Mouse (Mus musculus) myocyte (in vitro differentiated cells): ENCODE data around the gene Mroh2a. TPM values are rescaled to one million over a fixed set of nuclear protein-coding genes. Genes with fewer than 3 reads are reported as not detected.

Experiments used
- H3K27me3 ChIP-seq: one replicate; pipeline ENCODE4 v1.6.1; 2011; ENCODE audit not compliant: control insufficient read depth, insufficient read depth, insufficient read length
- H3K36me3 ChIP-seq: one replicate; pipeline ENCODE4 v1.6.1; 2011; ENCODE audit not compliant: control insufficient read depth, insufficient read depth
- H3K4me2 ChIP-seq: one replicate; pipeline ENCODE4 v1.6.1; 2011; ENCODE audit warnings: low read depth, control low read depth
- H3K4me3 ChIP-seq: one replicate; pipeline ENCODE4 v1.5.1; 2011; ENCODE audit warnings: mild to moderate bottlenecking, control low read depth, moderate library complexity
- H3K79me2 ChIP-seq: one replicate; pipeline ENCODE4 v1.6.1; 2011; ENCODE audit not compliant: control insufficient read depth, insufficient read depth
- H3ac ChIP-seq: one replicate; pipeline ENCODE4 v1.6.1; 2011; ENCODE audit not compliant: control insufficient read depth, insufficient read length
- CEBPB ChIP-seq: IDR thresholded peaks from 2 replicates; pipeline ENCODE4 v1.6.1; 2011; ENCODE audit warnings: mild to moderate bottlenecking, moderate library complexity; ENCODE audit not compliant: poor library complexity, insufficient read depth, severe bottlenecking
- E2F4 ChIP-seq: IDR thresholded peaks from one replicate; pipeline ENCODE4 v1.6.1; 2011; ENCODE audit warnings: mild to moderate bottlenecking, control low read depth, moderate library complexity; ENCODE audit not compliant: insufficient read depth
- MAX ChIP-seq: IDR thresholded peaks from one replicate; pipeline ENCODE4 v1.6.1; 2011; ENCODE audit warnings: low read depth, mild to moderate bottlenecking, control low read depth
- MYOD1 ChIP-seq, 3 experiments: IDR thresholded peaks; one replicate each; pipeline ENCODE4 v1.6.1; 2011; ENCODE audit warnings: control low read depth in 2 of 3, low read depth in 2 of 3, mild to moderate bottlenecking in 2 of 3, moderate library complexity in 1 of 3; ENCODE audit not compliant: insufficient read length in 2 of 3, control insufficient read depth in 1 of 3
- MYOG ChIP-seq, 3 experiments: IDR thresholded peaks; one replicate each; pipeline ENCODE4 v1.6.1; 2011; ENCODE audit warnings: control low read depth in 2 of 3, low read depth in 2 of 3, mild to moderate bottlenecking in 2 of 3; ENCODE audit not compliant: insufficient read length in 2 of 3, control insufficient read depth in 1 of 3, insufficient read depth in 1 of 3
- POLR2A ChIP-seq: IDR thresholded peaks from one replicate; pipeline ENCODE4 v1.6.1; 2011; ENCODE audit warnings: low read depth, mild to moderate bottlenecking, control low read depth, moderate library complexity; ENCODE audit not compliant: insufficient read length
- POLR2AphosphoS2 ChIP-seq: IDR thresholded peaks from one replicate; pipeline ENCODE4 v1.6.1; 2011; ENCODE audit warnings: low read depth, control low read depth; ENCODE audit not compliant: insufficient read length
- REST ChIP-seq: IDR thresholded peaks from one replicate; pipeline ENCODE4 v1.6.1; 2011; ENCODE audit warnings: mild to moderate bottlenecking, control low read depth, moderate library complexity; ENCODE audit not compliant: insufficient read depth, insufficient read length
- SRF ChIP-seq: IDR thresholded peaks from one replicate; pipeline ENCODE4 v1.6.1; 2011; ENCODE audit warnings: low read depth; ENCODE audit not compliant: control insufficient read depth, insufficient read length
- TCF12 ChIP-seq: IDR thresholded peaks from one replicate; pipeline ENCODE4 v1.6.1; 2011; ENCODE audit warnings: mild to moderate bottlenecking, control low read depth; ENCODE audit not compliant: poor library complexity, insufficient read depth, severe bottlenecking
- TCF3 ChIP-seq: IDR thresholded peaks from one replicate; pipeline ENCODE4 v1.6.1; 2011; ENCODE audit warnings: low read depth, control low read depth; ENCODE audit not compliant: insufficient read length
- USF1 ChIP-seq: IDR thresholded peaks from one replicate; pipeline ENCODE4 v1.6.1; 2011; ENCODE audit warnings: low read depth, mild to moderate bottlenecking, control low read depth, moderate library complexity
- polyA plus RNA-seq: library from polyadenylated mRNA; unstranded; fragments of >200 nt; fragmentation: generic; extraction: Trizol; gene quantifications from one replicate; pipeline ENCODE4 v1.2.1, GENCODE M21; 2012; ENCODE audit warnings: missing spikeins

Gene Mroh2a
- polyA plus RNA-seq, 1 experiment, result 1.4 TPM

DNA sequence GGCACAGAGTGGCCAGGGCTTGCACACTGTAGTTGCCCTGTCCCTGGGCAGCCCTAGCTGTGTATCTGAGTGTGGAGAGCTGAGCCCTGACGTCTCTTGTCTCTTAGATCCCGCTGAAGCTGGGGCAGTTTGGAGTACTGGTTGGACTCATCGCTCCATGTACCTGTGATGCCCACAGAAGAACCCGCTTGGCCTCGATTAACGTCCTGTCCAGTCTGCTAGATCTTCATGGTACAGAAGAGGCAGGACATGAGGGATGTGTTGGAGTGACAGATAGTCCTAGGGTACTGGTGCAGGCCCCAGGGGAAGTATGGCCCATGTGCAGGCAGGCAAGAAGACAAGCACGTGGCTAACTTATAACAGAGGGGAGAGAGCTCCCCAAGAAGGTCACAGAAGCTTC, 22.8 kb downstream of the Mroh2a start:
- TF ChIP-seq USF1, result no peak
- H3K4me3 ChIP-seq, result no peak overlapping the region
- peaks cover 8% of the 10 kb centered on the region for H3K27me3 ChIP-seq

DNA sequence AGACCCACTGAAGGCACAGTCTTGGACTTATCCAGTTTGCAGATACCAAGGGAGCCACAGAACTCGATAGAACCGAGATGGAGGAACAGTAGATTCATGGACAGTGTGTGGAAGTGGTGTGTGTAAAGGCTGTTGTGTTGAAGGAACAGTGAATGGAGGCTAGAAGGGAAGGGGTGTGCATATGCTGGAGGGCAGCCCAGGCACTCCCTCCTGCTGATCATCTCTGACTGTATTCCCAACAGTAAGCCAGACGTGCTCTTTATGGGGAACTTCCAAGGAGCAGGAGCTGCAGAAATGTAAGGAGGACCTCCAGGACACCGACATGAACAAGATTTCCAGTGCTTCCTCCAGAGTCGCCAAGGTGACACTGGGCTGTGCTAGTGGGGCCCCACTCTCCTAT, 23.2 kb downstream of the Mroh2a start:
- H3K27me3 ChIP-seq, result peaks cover 8% of the 10 kb centered on the region
- no peak overlapping the region for H3K4me3 ChIP-seq
- no peak overlapping the region for H3ac ChIP-seq
- H3K36me3 ChIP-seq, result no peaks in the 10 kb centered on the region
- TF ChIP-seq REST (no peak), MAX (no peak), CEBPB (no peak)
- no peaks in the 10 kb centered on the region for H3K79me2 ChIP-seq
- H3K4me2 ChIP-seq, result no peak overlapping the region

More for the DNA sequence above, 22.8 kb downstream of the Mroh2a start:
- Histone ChIP-seq H3K4me2 (no peak overlapping the region), H3K36me3 (no peaks in the 10 kb centered on the region), H3ac (no peak overlapping the region), H3K79me2 (no peaks in the 10 kb centered on the region)

- no peak overlapping the region for H3K4me2 ChIP-seq
- H3K36me3 ChIP-seq, result no peaks in the 10 kb centered on the region
- H3ac ChIP-seq, result no peak overlapping the region
- H3K27me3 ChIP-seq, result peaks cover 8% of the 10 kb centered on the region
- TF ChIP-seq TCF12 (no peak), MYOG (IDR thresholded peaks at IDR 0.05; ENCODE audit: control insufficient read depth in 1 of 3, insufficient read depth in 1 of 3, insufficient read length in 2 of 3, low read depth in 2 of 3) (no peak), TCF3 (no peak), POLR2A (no peak), REST (no peak), MYOD1 (IDR thresholded peaks at IDR 0.05; ENCODE audit: control insufficient read depth in 1 of 3, insufficient read length in 2 of 3, low read depth in 2 of 3) (no peak), E2F4 (no peak), CEBPB (no peak), SRF (no peak), MAX (no peak), POLR2AphosphoS2 (no peak), USF1 (no peak)
- no peak overlapping the region for H3K4me3 ChIP-seq
- H3K79me2 ChIP-seq, result no peaks in the 10 kb centered on the region
Measured at GRCm38 (mm10) chr1:88253106-88253505, 26.3 kb downstream of the Mroh2a start.

DNA sequence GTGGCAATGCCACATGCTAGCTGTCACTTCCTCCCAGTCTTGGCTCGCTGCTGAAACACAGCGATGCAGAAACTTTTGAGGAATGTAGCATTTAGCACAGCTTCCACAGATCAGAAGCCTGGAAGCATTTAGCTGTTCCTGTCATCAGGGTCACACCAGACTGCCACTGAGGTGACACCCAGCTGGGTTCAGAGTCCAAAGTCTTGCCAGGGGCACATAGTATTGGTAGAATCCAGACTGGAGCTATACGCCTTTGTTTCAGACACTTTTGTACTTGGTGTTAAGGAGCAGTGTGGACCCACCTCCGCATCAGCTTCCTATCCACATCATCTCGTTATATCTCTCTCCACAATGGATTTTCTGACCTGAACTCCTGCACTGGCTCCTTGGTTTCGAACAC, 26.8 kb downstream of the Mroh2a start:
- Histone ChIP-seq H3K79me2 (no peaks in the 10 kb centered on the region), H3K4me3 (no peak overlapping the region), H3K27me3 (peaks cover 8% of the 10 kb centered on the region), H3K36me3 (no peaks in the 10 kb centered on the region), H3ac (no peak overlapping the region), H3K4me2 (no peak overlapping the region)
- TF ChIP-seq MYOD1 (IDR thresholded peaks at IDR 0.05; ENCODE audit: control insufficient read depth in 1 of 3, insufficient read length in 2 of 3, low read depth in 2 of 3) (no peak), CEBPB (no peak), SRF (no peak), POLR2AphosphoS2 (no peak), MAX (no peak), USF1 (no peak), POLR2A (no peak), TCF3 (no peak), REST (no peak), MYOG (IDR thresholded peaks at IDR 0.05; ENCODE audit: control insufficient read depth in 1 of 3, insufficient read depth in 1 of 3, insufficient read length in 2 of 3, low read depth in 2 of 3) (no peak), TCF12 (no peak), E2F4 (no peak)

GRCm38 (mm10) chr1:88254793-88255465, 28.1 kb downstream of the Mroh2a start:
- peaks cover 5% of the 10 kb centered on the region for H3K27me3 ChIP-seq
- H3K4me3 ChIP-seq, result no peak overlapping the region
- H3K4me2 ChIP-seq, result peak overlapping the region; percentile 0
- no peak overlapping the region for H3ac ChIP-seq
- H3K79me2 ChIP-seq, result no peaks in the 10 kb centered on the region
- TF ChIP-seq MAX (no peak), TCF3 (no peak), MYOD1 (IDR thresholded peaks at IDR 0.05; ENCODE audit: control insufficient read depth in 1 of 3, insufficient read length in 2 of 3, low read depth in 2 of 3) (no peak), MYOG (IDR thresholded peaks at IDR 0.05; ENCODE audit: control insufficient read depth in 1 of 3, insufficient read depth in 1 of 3, insufficient read length in 2 of 3, low read depth in 2 of 3) (no peak), CEBPB (no peak), TCF12 (peak; percentile 63), E2F4 (no peak)
- H3K36me3 ChIP-seq, result no peaks in the 10 kb centered on the region
